In genomic region chr3:7010294-7011087, GRCm38 (mm10) we compare ENCODE assay signal across 9 mouse cellular contexts.
A peak's percentile ranks its signal among the peaks of the same experiment; 100 is the strongest.
DNase-seq lines count a peak whose midpoint lies in the region; ATAC-seq and TF ChIP-seq lines count a peak whose summit lies in the region.
"Had no signal": no experiment of that assay in that cellular context is flagged by ENCODE, and none has a peak within 500 bp of the region (broad histone marks: within the 10 kb centered on the region; RNA-seq: fewer than 3 reads in every experiment).

No protein-coding gene starts in this region.

- TF ChIP-seq POLR2A in limb, embryonic 14.5 days (IDR thresholded peaks at IDR 0.05; ENCODE audit: borderline replicate concordance, extremely low read depth, insufficient read depth, insufficient read length) = no peak

- no peaks in the 10 kb centered on the region for H3K27me3 ChIP-seq in embryonic facial prominence, embryonic 15.5 days
- H3K27me3 ChIP-seq in limb, embryonic 14.5 days (ENCODE audit: control insufficient read depth, insufficient read depth, low read length) = no peaks in the 10 kb centered on the region

- H3K36me3 ChIP-seq in embryonic facial prominence, embryonic 15.5 days = no peaks in the 10 kb centered on the region
- H3K36me3 ChIP-seq in limb, embryonic 14.5 days (ENCODE audit: control insufficient read depth, insufficient read depth, low read length) = no peaks in the 10 kb centered on the region

- no peak overlapping the region for H3K4me2 ChIP-seq in embryonic facial prominence, embryonic 15.5 days (replicated peaks)
- H3K4me2 ChIP-seq in limb, embryonic 14.5 days (replicated peaks; ENCODE audit: low read depth, low read length, severe bottlenecking) = no peak overlapping the region; the same call in 1 of the 2 replicates

- H3K9me3 ChIP-seq in embryonic facial prominence, embryonic 15.5 days (replicated peaks) = no peaks in the 10 kb centered on the region
- no peaks in the 10 kb centered on the region for H3K9me3 ChIP-seq in limb, embryonic 14.5 days (ENCODE audit: control insufficient read depth, low read length)

- H3K9ac ChIP-seq in embryonic facial prominence, embryonic 15.5 days = no peak overlapping the region
- no peak overlapping the region for H3K9ac ChIP-seq in limb, embryonic 14.5 days (ENCODE audit: low read depth, low read length, severe bottlenecking)

- WGBS in embryonic facial prominence, embryonic 15.5 days = 44% methylated on average over 7 of the region's 7 CpGs
- WGBS in limb, embryonic 14.5 days = 47% methylated on average over 7 of the region's 7 CpGs

- peak; percentile 44 for DNase-seq in 3T3-L1 (ENCODE audit: low read depth, low spot score)
- DNase-seq in ES-CJ7 (ENCODE audit: low read depth, low spot score) = peak; percentile 83
- DNase-seq in limb, embryonic 14.5 days (ENCODE audit: low spot score) = peak; percentile 53
- DNase-seq in layer of hippocampus, adult 9-11 months = no peak
- DNase-seq in kidney, postnatal 14 days = no peak
- DNase-seq in thymus, postnatal 0 days (ENCODE audit: low spot score) = no peak
- DNase-seq in right cerebral cortex, postnatal 36 days (ENCODE audit: low spot score in 2 of 2) = no peak
- DNase-seq: adrenal gland, postnatal 25 days had no signal

- H3K27ac ChIP-seq in embryonic facial prominence, embryonic 15.5 days (replicated peaks) = 0 out of 2 replicates have a peak overlapping the region, but pooled peaks have one; percentile 28
- H3K27ac ChIP-seq in limb, embryonic 14.5 days (replicated peaks; ENCODE audit: low read depth, low read length) = no peak overlapping the region

- no peak for ATAC-seq in embryonic facial prominence, embryonic 15.5 days (ENCODE audit: insufficient number of reproducible peaks, low FRiP score, low TSS enrichment, low read depth)
- ATAC-seq in limb, embryonic 14.5 days (ENCODE audit: low FRiP score, low read depth) = no peak; the same call in 1 of the 2 replicates

- H3K4me1 ChIP-seq in embryonic facial prominence, embryonic 15.5 days = no peaks in the 10 kb centered on the region
- no peaks in the 10 kb centered on the region for H3K4me1 ChIP-seq in limb, embryonic 14.5 days (ENCODE audit: control insufficient read depth, insufficient read depth, low read length)

- no peak overlapping the region for H3K4me3 ChIP-seq in embryonic facial prominence, embryonic 15.5 days (replicated peaks)
- H3K4me3 ChIP-seq in limb, embryonic 14.5 days (replicated peaks; ENCODE audit: low read length) = no peak overlapping the region

Comparison
In these comparisons a context has a peak if more than half of its experiments do, and no peak if none do; other contexts are left out.
1. DNase-seq: peak in 3T3-L1 (single experiment), ES-CJ7 (single experiment) and limb, embryonic 14.5 days (single experiment); none in layer of hippocampus, adult 9-11 months (single experiment), kidney, postnatal 14 days (single experiment), thymus, postnatal 0 days (single experiment) and right cerebral cortex, postnatal 36 days (0 of 2).